Mouse (Mus musculus): Measurements from ENCODE around the gene Platr25.
"Not testable (repeated sequence)": the region's sequence is repeated elsewhere in the genome, so short reads cannot be mapped to it uniquely, and the experiment has no call there.

Platr25 gene

GRCm38 (mm10) chr13:62760432-62761415 lies at the start of gene Platr25:
Gene Platr25, minus strand, starts transcription at chr13:62760709.
- peak; percentile 77 for DNase-seq (ENCODE audit: extremely low read depth, low read depth)

DNA sequence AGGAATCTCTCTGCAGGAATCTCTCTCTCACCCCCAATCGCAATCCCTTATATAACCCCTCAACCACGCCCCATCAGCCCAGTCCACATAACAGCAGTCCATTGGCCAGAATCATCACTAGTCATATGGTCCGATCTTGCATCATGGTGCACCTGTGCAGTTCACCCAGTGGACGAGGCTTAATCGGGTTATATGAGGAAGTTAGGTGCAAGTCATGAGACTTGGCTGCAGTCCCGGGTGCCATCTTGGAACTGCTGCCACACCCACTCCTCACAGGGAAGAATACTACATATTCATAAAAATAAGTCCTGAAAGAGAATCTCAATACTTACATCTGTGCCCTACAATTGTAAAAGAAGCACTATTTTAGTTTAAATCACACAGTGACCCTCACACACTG lies 47.5 kb upstream of the Platr25 start:
- peak; percentile 22 for DNase-seq (ENCODE audit: extremely low read depth, low read depth)

GRCm38 (mm10) chr13:62786135-62786493 lies 25.6 kb upstream of the Platr25 start:
- not testable (repeated sequence) for DNase-seq (ENCODE audit: extremely low read depth, low read depth)

GRCm38 (mm10) chr13:62785199-62786134 lies 25.0 kb upstream of the Platr25 start, which contains the start of gene Gm5141:
Gene Gm5141, minus strand, starts transcription at chr13:62785808.
- peak; percentile 54 for DNase-seq (ENCODE audit: extremely low read depth, low read depth)

- peak; percentile 48 for DNase-seq (ENCODE audit: extremely low read depth, low read depth)
These were observed 3.3 kb upstream of the Platr25 start for GRCm38 (mm10) chr13:62763806-62764205.

GRCm38 (mm10) chr13:62733322-62733721 lies 27.2 kb downstream of the Platr25 start:
- no peak for DNase-seq (ENCODE audit: extremely low read depth, low read depth)

DNA sequence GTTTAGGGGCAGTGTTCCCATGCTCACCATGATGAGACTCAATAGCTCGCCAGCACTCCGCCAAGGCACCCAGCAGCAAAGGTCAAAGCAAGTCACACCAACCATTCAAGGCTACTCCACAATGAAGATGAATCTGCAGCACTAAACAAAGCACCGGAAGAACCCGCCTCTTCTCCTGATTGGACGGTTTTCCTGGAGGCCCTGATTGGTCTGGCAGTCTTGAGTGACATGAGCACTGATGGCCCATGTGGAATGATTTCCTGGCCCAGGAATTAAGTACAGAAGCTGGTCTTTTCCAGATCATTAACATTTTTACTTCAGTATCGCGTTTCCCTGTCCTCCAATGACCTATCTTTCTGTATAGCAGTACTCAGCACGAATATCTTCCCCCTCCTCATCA lies 47.9 kb downstream of the Platr25 start:
- DNase-seq (ENCODE audit: extremely low read depth, low read depth) = peak; percentile 19

DNA sequence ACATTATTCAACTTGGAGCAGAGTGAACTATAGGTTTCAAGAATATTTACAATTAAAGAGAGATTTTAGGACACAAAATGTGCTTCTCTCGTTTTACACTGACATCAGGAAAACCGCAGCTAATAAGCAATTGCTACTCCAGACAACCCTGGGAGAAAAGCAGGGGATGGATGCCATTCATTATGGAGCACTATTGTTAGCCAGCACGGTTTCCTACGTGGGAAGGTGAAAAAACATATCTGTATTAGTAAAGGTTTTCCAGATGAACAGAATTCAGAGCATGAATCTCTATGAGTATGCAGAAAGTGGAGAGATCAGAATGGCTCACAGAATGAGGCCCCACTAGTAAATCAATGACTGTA lies 75.2 kb downstream of the Platr25 start:
- DNase-seq (ENCODE audit: extremely low read depth, low read depth) = not testable (repeated sequence)

DNA sequence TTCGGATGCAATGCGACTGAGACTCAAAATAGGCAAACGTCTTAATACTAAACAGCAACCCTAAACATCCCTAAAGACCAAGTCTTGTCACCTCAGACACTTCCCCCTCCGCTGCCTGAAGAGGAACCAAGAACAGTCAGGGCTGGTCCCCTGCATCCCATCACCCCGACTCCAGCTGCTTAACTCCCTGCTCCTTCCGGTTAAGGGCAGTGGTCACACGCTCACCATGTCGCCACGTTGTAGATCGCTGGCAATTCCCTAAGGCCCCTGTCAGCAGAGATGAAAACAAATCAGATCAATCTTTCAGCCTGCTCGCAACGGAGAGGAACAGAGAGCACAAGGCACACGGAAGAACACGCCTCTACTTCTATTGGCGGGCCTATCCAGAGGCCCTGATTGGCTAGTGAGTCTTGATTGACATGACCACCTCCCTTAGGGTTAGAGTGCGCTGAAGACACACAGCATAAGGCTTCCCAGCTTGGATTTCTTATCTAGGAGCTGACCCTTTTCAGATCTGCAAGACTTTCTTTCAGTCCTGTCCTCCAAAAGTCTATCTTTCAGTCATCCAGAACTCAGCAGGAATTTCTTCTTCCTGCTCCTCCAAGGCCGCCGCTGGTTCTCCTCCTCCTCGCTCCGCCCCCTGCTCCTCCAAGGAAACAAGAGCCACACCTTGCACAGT lies 75.8 kb downstream of the Platr25 start:
- peak; percentile 60 for DNase-seq (ENCODE audit: extremely low read depth, low read depth)

DNA sequence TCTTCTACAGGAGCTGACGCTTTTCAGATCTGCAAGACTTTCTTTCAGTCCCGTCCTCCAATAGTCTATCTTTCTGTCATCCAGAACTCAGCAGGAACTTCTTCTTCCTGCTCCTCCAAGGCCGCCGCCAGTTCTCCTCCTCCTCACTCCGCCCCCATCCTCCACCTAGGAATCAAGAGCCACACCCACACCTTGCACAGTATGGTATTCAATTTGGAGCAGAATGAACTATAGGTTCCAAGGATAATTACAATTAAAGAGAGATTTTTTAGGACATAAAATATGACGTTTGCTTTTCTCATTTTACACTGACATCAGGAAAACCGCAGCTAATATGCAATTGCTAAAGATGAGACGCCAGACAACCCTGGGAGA lies 107.2 kb downstream of the Platr25 start:
- DNase-seq (ENCODE audit: extremely low read depth, low read depth) = no peak

GRCm38 (mm10) chr13:62652681-62653368 lies 107.7 kb downstream of the Platr25 start:
- DNase-seq (ENCODE audit: extremely low read depth, low read depth) = peak; percentile 93

GRCm38 (mm10) chr13:62627071-62627470 lies 133.4 kb downstream of the Platr25 start:
- DNase-seq (ENCODE audit: extremely low read depth, low read depth) = peak; percentile 52

- DNase-seq (ENCODE audit: extremely low read depth, low read depth) = not testable (repeated sequence)
These were observed 136.2 kb downstream of the Platr25 start for GRCm38 (mm10) chr13:62624277-62624665.

DNA sequence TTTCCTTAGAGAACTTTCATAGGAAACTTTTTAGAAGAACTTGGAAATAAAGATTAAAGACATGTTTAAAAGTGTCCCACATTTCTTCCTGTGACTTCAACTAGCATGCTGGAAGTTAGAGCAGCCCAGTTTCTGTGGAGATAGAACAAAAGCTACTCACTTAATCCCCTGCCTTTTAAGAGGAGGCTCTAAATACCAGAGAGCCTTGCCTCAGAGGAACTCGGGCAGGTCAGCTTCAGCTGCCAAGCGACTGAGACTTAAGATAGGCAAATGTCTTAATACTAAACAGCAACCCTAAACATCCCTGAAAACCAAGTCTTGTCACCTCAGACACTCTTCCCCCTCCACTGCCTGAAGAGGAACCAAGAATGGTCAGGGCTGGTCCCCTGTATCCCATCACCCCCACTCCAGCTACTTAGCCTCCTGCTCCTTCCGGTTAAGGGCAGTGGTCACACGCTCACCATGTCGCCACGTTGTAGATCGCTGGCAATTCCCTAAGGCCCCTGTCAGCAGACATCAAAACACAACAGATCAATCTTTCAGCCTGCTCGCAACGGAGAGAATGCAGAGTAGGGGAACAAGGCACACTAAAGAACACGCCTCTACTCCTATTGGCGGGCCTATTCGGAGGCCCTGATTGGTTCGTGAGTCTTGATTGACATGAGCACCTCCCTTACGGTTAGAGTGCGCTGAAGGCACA lies 136.8 kb downstream of the Platr25 start, which contains the start of gene 6720489N17Rik:
Gene 6720489N17Rik (minus strand): TSS at position 606 of the 700 bp plus-strand sequence.
- peak; percentile 94 for DNase-seq (ENCODE audit: extremely low read depth, low read depth)

All from MEL-GATA-1-ER (cell line).